Mouse (Mus musculus) CH12F3 (cell line): ENCODE results near the gene Edc3.

ENCODE experiments used
- in situ Hi-C: fragments of 300-500 bp; cut with MboI; formaldehyde crosslinking; loops from 2 replicates; pipeline ENCODE4 v1.14.3; 2020; ENCODE audit warnings: low sequenced_read_pairs

Edc3 gene

DNA sequence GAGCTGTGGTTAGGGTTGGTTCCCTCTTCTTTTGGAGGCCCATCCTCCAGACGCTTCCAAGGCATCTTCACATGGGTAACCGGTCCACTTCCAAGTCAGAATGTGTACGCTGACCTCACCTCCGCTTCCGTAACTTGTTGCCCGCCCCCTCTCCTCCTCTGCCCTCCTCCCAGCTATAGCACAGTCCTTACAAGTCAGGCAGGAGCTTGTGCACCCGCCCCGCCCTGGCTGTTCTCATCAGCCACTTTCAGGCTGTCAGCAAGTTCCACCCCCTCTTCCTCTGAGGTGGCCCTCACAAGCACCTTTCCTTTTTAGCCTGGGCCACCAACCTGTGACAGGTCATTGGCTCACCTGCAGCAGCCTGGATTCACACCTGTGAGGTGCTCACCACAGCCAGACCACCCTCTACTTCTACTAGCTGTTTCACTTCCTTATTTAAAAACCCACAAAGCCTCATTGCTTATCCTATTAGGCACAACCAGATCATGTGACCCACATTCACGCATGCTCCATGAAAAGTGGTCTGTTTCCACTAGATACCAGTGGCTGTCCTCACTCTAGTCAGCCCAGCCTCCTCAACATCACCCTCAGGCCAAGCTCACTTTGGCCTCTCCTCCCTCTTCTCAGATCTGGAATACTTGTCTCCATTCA, 92.1 kb downstream of the Edc3 start:
- in situ Hi-C loops = no loop called here
